Mouse (Mus musculus) liver, postnatal 0 days (tissue): Measurements from ENCODE around the gene B3gat1. TPM values are rescaled to one million over a fixed set of nuclear protein-coding genes. Genes with fewer than 3 reads are reported as not detected.

ENCODE experiments used
- ATAC-seq: fragments of 200-750 bp; cut with Nextera tagmentation; 2 replicates; pipeline ENCODE4 v1.8.0; 2017; ENCODE audit warnings: mild to moderate bottlenecking, moderate library complexity
- DNase-seq: peaks from one replicate; pipeline ENCODE4 v3.0.0-alpha.2; 2016
- H3K27ac ChIP-seq: fragments of 300-500 bp; sonication (generic); 2 replicates; pipeline ENCODE4 v1.5.1; 2014; ENCODE audit warnings: antibody characterized with exemption, moderate library complexity, mild to moderate bottlenecking, low read depth
- H3K27me3 ChIP-seq: fragments of 300-500 bp; sonication (generic); 2 replicates; pipeline ENCODE4 v1.6.1; 2014; ENCODE audit warnings: low read length, control low read depth, mixed read lengths; ENCODE audit not compliant: insufficient read depth
- H3K36me3 ChIP-seq: fragments of 300-500 bp; sonication (generic); replicated peaks from 2 replicates; pipeline ENCODE4 v1.6.1; 2014; ENCODE audit warnings: mild to moderate bottlenecking, control low read depth, low read length, moderate library complexity, mixed read lengths; ENCODE audit not compliant: insufficient read depth
- H3K4me1 ChIP-seq: fragments of 300-500 bp; sonication (generic); 2 replicates; pipeline ENCODE4 v1.6.1; 2014; ENCODE audit warnings: antibody characterized with exemption, mild to moderate bottlenecking, control low read depth; ENCODE audit not compliant: insufficient read depth
- H3K4me2 ChIP-seq: fragments of 300-500 bp; sonication (generic); 2 replicates; pipeline ENCODE4 v1.6.1; 2014; ENCODE audit warnings: low read depth, mild to moderate bottlenecking, low read length, moderate library complexity, mixed read lengths
- H3K4me3 ChIP-seq: fragments of 300-500 bp; sonication (generic); 2 replicates; pipeline ENCODE4 v1.5.1; 2014; ENCODE audit warnings: low read depth, low read length
- H3K9ac ChIP-seq: fragments of 300-500 bp; sonication (generic); replicated peaks from 2 replicates; pipeline ENCODE4 v1.6.1; 2014; ENCODE audit warnings: mild to moderate bottlenecking, moderate library complexity
- H3K9me3 ChIP-seq: fragments of 300-500 bp; sonication (generic); 2 replicates; pipeline ENCODE4 v1.6.1; 2016; ENCODE audit warnings: mild to moderate bottlenecking, control low read depth, low read length, mixed read lengths
- CTCF ChIP-seq: sonication (generic); IDR thresholded peaks from 2 replicates; pipeline ENCODE4 v1.5.1; 2016; ENCODE audit warnings: antibody characterized with exemption, low read depth
- EP300 ChIP-seq: IDR thresholded peaks from 2 replicates; pipeline ENCODE4 v1.6.1; 2016; ENCODE audit warnings: antibody characterized with exemption, low read depth, mild to moderate bottlenecking
- WGBS: fragments of 180-500 bp; shearing (Covaris S2); extraction: QIAGEN DNeasy Blood & Tissue Kit; methylation state at CpG from one replicate; pipeline ENCODE4 v1.1.7; 2014; ENCODE audit not compliant: insufficient replicate concordance; 5-methylcytosine and 5-hydroxymethylcytosine counted together
- polyA plus RNA-seq: library from polyadenylated mRNA; unstranded; fragments of >200 nt; fragmentation: Nextera tagmentation; extraction: Ambion mirVana; gene quantifications from 2 replicates; pipeline ENCODE4 v1.2.1, GENCODE M21; 2015

B3gat1 gene
- polyA plus RNA-seq, 1 experiment from 2014 or later: not detected

GRCm38 (mm10) chr9:26698286-26698685 lies 35.2 kb upstream of the B3gat1 start:
- TF ChIP-seq CTCF: no peak
- no peak for TF ChIP-seq EP300
- DNase-seq (no peak), ATAC-seq (no peak)
- Histone ChIP-seq H3K9me3 (no peaks in the 10 kb centered on the region), H3K27me3 (no peaks in the 10 kb centered on the region), H3K9ac (no peak overlapping the region), H3K4me2 (no peak overlapping the region), H3K36me3 (no peaks in the 10 kb centered on the region), H3K4me1 (no peaks in the 10 kb centered on the region), H3K4me3 (no peak overlapping the region), H3K27ac (no peak overlapping the region)
- 74% methylated on average over 2 of the region's 2 CpGs for WGBS

DNA sequence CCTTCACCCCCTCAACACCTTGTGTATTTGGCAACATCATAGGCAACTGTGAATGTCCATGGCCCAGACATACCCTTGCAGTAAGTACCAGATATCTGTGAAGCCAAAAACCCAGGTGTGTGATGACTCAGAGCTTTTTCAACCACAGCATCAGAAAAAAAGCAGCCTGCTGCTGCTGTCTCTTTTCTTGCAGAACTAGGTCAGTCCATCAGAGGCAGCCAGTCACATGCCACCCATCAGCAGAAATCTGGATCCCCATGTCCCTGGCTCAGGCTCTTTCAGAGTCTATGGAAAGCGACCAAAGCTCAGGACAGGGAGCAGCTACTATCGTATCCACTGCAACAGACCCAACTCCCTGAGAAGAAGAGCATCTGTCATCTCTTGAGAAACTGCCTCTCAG lies 33.2 kb upstream of the B3gat1 start:
- 69% methylated on average over 2 of the region's 2 CpGs for WGBS
- Histone ChIP-seq H3K4me1 (no peaks in the 10 kb centered on the region), H3K9me3 (no peaks in the 10 kb centered on the region), H3K36me3 (no peaks in the 10 kb centered on the region), H3K4me3 (no peak overlapping the region), H3K27ac (no peak overlapping the region), H3K9ac (no peak overlapping the region), H3K4me2 (no peak overlapping the region), H3K27me3 (no peaks in the 10 kb centered on the region)
- DNase-seq (no peak), ATAC-seq (no peak)
- TF ChIP-seq EP300: no peak
- TF ChIP-seq CTCF: no peak

DNA sequence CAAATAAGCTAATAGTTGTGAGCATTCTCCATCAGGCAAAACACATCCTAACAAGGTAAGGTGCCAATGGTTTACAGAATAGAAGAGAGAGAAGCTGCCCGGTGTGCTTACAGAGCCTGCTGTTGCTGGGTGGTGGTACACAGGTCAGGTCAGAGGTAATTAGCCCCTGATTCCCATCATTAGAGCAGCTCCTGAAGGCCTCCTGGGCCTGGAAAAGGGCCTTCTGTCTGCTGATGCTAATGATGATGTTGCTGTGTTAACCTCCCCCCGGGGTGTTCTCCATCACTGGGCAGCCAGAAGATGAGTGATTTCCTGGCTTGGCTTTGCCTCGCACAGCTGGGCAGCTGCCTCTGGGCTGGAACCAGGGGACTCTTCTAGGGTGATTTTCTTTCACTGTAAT lies 15.1 kb upstream of the B3gat1 start:
- Histone ChIP-seq H3K9ac (no peak overlapping the region), H3K27ac (no peak overlapping the region), H3K4me2 (no peak overlapping the region), H3K4me3 (no peak overlapping the region), H3K9me3 (no peaks in the 10 kb centered on the region), H3K4me1 (no peaks in the 10 kb centered on the region), H3K27me3 (no peaks in the 10 kb centered on the region), H3K36me3 (no peaks in the 10 kb centered on the region)
- TF ChIP-seq CTCF (no peak), EP300 (no peak)
- 61% methylated on average over 3 of the region's 3 CpGs for WGBS
- no peak for ATAC-seq
- DNase-seq: no peak

DNA sequence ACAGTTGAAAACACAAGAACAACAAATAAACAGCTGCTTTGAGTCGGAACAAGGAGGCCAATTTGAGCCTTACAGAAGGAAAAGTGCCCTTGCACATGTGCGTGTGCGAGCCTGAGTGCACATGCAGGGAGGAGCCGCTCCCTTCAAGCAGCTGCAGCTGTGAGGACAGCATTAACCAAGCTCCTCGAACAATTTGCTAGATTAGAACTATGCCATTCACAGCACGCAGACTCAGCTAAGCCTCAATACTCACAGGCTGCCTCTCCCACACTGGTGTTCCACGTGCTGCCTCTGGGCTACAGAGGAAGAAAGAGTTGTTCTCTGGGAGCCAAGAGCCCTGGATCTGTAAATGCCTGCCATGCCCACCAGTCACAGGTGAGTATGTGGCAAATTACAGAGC lies 11.8 kb upstream of the B3gat1 start:
- Histone ChIP-seq H3K4me3 (no peak overlapping the region), H3K27me3 (no peaks in the 10 kb centered on the region), H3K4me2 (no peak overlapping the region), H3K4me1 (no peaks in the 10 kb centered on the region), H3K9me3 (no peaks in the 10 kb centered on the region), H3K36me3 (no peaks in the 10 kb centered on the region), H3K9ac (no peak overlapping the region), H3K27ac (no peak overlapping the region)
- no peak for TF ChIP-seq EP300
- no peak for TF ChIP-seq CTCF
- 61% methylated on average over 7 of the region's 7 CpGs for WGBS
- no peak for DNase-seq
- no peak for ATAC-seq

DNA sequence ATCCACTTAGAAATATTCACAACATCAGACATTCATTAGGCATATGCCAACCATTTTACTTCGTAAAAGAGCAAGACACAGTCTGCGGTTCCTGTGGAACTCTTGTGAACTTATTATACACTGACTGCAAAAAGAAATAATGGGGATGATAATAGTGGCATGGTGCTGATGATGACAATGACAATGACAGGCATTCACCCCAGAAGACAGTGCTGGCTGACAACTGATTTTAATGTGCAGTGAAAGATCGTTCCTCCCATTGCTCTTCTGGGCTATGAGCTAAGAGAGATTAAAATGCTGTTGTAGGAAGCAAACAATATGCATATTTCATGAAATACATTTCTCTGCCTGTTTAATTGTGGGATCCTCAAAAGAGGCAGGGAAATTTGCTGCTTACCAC lies 7.8 kb upstream of the B3gat1 start:
- Histone ChIP-seq H3K4me3 (no peak overlapping the region), H3K27ac (no peak overlapping the region), H3K4me1 (no peaks in the 10 kb centered on the region), H3K9ac (no peak overlapping the region), H3K36me3 (no peaks in the 10 kb centered on the region), H3K4me2 (no peak overlapping the region), H3K9me3 (no peaks in the 10 kb centered on the region), H3K27me3 (no peaks in the 10 kb centered on the region)
- no peak for DNase-seq
- no peak for ATAC-seq
- no peak for TF ChIP-seq CTCF
- no peak for TF ChIP-seq EP300
- 80% methylated on average over 3 of the region's 3 CpGs for WGBS

DNA sequence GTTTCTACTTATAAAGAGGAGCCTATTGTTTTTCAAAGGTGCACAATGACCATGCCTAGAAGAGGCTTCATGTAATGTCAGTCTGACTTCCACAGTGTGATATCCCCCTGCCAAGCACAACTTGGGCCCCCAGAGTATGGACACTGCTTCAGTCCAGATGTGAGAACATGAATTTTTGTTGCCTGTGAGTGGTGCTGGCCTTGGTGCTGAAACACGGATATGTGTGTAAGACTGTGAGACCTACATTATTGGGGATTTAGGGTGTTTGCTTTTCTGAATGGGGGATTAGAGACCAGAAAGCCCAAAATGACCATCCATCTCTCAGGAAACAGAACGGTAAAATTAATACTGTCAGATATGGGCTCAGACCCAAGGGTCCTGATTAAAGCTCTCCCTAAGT lies 6.1 kb upstream of the B3gat1 start:
- Histone ChIP-seq H3K4me2 (no peak overlapping the region), H3K9me3 (no peaks in the 10 kb centered on the region), H3K27ac (no peak overlapping the region), H3K36me3 (no peaks in the 10 kb centered on the region), H3K27me3 (no peaks in the 10 kb centered on the region), H3K4me1 (no peaks in the 10 kb centered on the region), H3K9ac (no peak overlapping the region), H3K4me3 (no peak overlapping the region)
- ATAC-seq: no peak
- no peak for TF ChIP-seq EP300
- no peak for TF ChIP-seq CTCF
- peak; percentile 13 for DNase-seq
- 60% methylated on average over 2 of the region's 2 CpGs for WGBS

DNA sequence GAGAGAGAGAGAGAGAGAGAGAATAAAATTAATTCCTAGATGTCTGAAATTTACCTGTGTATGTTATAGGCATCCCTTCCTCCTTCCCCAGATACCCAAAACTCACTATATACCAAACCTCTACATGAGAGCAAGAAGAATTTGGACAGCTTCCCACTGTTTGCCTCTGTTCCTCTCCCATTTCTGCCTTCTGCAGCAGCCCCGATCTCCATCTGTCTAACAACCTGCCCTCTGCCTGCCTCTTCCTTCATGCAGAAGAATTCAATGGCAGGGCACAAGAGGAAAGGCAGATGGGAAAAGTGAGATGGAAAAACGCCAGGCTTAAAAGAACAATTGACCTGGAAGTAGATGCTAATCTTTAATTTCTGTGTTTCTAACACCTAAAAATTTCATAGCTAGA lies 5.0 kb upstream of the B3gat1 start:
- no peak overlapping the region for H3K27ac ChIP-seq
- no peak for ATAC-seq
- TF ChIP-seq EP300 (no peak), CTCF (no peak)
- 68% methylated on average over 2 of the region's 2 CpGs for WGBS
- H3K4me2 ChIP-seq: no peak overlapping the region
- no peaks in the 10 kb centered on the region for H3K9me3 ChIP-seq
- DNase-seq: no peak
- H3K9ac ChIP-seq: no peak overlapping the region
- H3K27me3 ChIP-seq: peaks cover 7% of the 10 kb centered on the region
- H3K36me3 ChIP-seq: no peaks in the 10 kb centered on the region
- H3K4me3 ChIP-seq: no peak overlapping the region
- H3K4me1 ChIP-seq: no peaks in the 10 kb centered on the region
